Mouse (Mus musculus) intestine, embryonic 14.5 days (tissue): ENCODE results near the gene Slc35d2. TPM values are rescaled to one million over a fixed set of nuclear protein-coding genes. Genes with fewer than 3 reads are reported as not detected.
A peak's percentile ranks its signal among the peaks of the same experiment; 100 is the strongest.
"Not testable (repeated sequence)": the region's sequence is repeated elsewhere in the genome, so short reads cannot be mapped to it uniquely, and the experiment has no call there.

Source experiments
- ATAC-seq: fragments of 200-750 bp; cut with Nextera tagmentation; replicated peaks from 2 replicates; pipeline ENCODE4 v1.8.0; 2017; ENCODE audit warnings: low read depth, moderate number of reproducible peaks, moderate TSS enrichment, moderate library complexity; ENCODE audit not compliant: low FRiP score, low TSS enrichment
- DNase-seq: peaks from one replicate; pipeline ENCODE4 v3.0.0-alpha.2; 2018; ENCODE audit warnings: low spot score
- H3K27ac ChIP-seq: fragments of 300-500 bp; sonication (generic); 2 replicates; pipeline ENCODE4 v1.5.1; 2014; ENCODE audit warnings: low read depth, mild to moderate bottlenecking, control low read depth
- H3K27me3 ChIP-seq: fragments of 300-500 bp; sonication (generic); replicated peaks from 2 replicates; pipeline ENCODE4 v1.6.1; 2014; ENCODE audit warnings: low read length, control low read depth; ENCODE audit not compliant: control insufficient read depth, insufficient read depth
- H3K36me3 ChIP-seq: fragments of 300-500 bp; sonication (generic); 2 replicates; pipeline ENCODE4 v1.6.1; 2014; ENCODE audit warnings: low read length, control low read depth; ENCODE audit not compliant: control insufficient read depth, insufficient read depth
- H3K4me1 ChIP-seq: fragments of 300-500 bp; sonication (generic); replicated peaks from 2 replicates; pipeline ENCODE4 v1.6.1; 2014; ENCODE audit warnings: low read length, control low read depth, mixed read lengths; ENCODE audit not compliant: control insufficient read depth, insufficient read depth
- H3K4me2 ChIP-seq: fragments of 300-500 bp; sonication (generic); 2 replicates; pipeline ENCODE4 v1.6.1; 2014; ENCODE audit warnings: low read length
- H3K4me3 ChIP-seq: fragments of 300-500 bp; sonication (generic); 2 replicates; pipeline ENCODE4 v1.5.1; 2014; ENCODE audit warnings: low read depth, low read length, control low read depth, mixed read lengths
- H3K9ac ChIP-seq: fragments of 300-500 bp; sonication (generic); 2 replicates; pipeline ENCODE4 v1.6.1; 2014; ENCODE audit warnings: mild to moderate bottlenecking, low read length
- H3K9me3 ChIP-seq: fragments of 300-500 bp; sonication (generic); 2 replicates; pipeline ENCODE4 v1.6.1; 2016; ENCODE audit warnings: low read length, control low read depth; ENCODE audit not compliant: control insufficient read depth
- WGBS: fragments of 180-500 bp; shearing (Covaris S2); extraction: QIAGEN DNeasy Blood & Tissue Kit; methylation state at CpG from one replicate; pipeline ENCODE4 v1.1.7; 2014; 5-methylcytosine and 5-hydroxymethylcytosine counted together
- polyA plus RNA-seq: library from polyadenylated mRNA; unstranded; fragments of >200 nt; fragmentation: Nextera tagmentation; extraction: Ambion mirVana; gene quantifications from 2 replicates; pipeline ENCODE4 v1.2.1, GENCODE M21; 2014

Gene Slc35d2
- polyA plus RNA-seq, 1 experiment from 2014 or later, result 3.3 TPM

DNA sequence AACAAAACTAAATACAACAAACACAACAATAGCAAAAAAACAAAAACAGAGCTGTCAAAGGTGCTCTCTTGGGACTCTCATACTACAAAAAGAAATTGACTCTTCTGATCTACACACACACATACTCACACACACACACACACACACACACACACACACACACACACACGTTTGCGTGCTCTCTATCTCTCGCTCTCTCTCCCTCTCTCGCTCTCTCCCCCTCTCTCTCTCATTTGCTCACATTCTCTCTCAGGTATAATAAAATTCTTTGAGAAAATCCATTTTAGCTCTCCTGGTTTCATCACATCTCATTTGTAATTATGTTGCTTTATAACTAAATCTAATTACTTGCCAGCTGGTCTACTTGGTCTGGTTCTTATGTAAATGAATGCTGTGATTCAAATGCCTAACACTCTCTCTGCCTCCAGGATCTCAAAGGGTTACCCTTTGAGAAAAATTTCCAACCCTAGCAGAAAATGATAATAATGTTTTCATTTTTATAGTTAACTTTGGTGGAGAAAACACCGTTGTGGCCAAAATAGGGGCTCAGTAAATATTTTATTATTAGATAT is 68.1 kb downstream of the Slc35d2 start:
- Histone ChIP-seq H3K36me3 (no peaks in the 10 kb centered on the region), H3K27ac (no peak overlapping the region), H3K9ac (no peak overlapping the region), H3K9me3 (no peaks in the 10 kb centered on the region), H3K4me1 (no peaks in the 10 kb centered on the region; the same call in 1 of the 2 replicates), H3K4me3 (no peak overlapping the region), H3K4me2 (no peak overlapping the region), H3K27me3 (no peaks in the 10 kb centered on the region)
- 81% methylated on average over 5 of the region's 5 CpGs for WGBS
- ATAC-seq (no peak), DNase-seq (no peak)

DNA sequence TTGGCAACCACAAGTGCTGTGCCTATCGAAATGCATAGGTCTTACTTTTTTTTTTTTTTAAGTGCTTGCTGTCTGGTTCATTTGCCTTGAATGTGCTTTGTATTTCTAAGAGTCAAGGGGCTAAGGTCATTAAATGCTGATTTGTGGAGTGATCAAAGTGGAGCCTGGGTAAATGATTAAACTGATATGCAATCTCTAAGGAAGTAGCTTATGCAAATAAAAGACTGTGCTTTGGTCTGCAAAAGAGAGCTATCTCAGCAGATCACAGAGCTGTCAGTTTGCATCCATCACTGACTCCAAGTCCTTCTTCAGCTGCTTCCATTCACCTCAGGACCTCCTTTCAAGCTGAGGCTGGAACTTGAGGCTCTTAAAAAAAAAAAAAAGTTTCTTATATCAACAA is 75.2 kb downstream of the Slc35d2 start:
- no peak overlapping the region for H3K4me2 ChIP-seq
- H3K36me3 ChIP-seq, result no peaks in the 10 kb centered on the region
- ATAC-seq (peak; percentile 55; the same call in 1 of the 2 replicates), DNase-seq (no peak)
- H3K9ac ChIP-seq, result no peak overlapping the region
- no peaks in the 10 kb centered on the region for H3K4me1 ChIP-seq
- peaks cover 5% of the 10 kb centered on the region; the same call in 1 of the 2 replicates for H3K9me3 ChIP-seq
- no peak overlapping the region for H3K4me3 ChIP-seq
- no peaks in the 10 kb centered on the region for H3K27me3 ChIP-seq
- no peak overlapping the region for H3K27ac ChIP-seq
- WGBS, result 50% methylated on average over 1 of the region's 1 CpGs

DNA sequence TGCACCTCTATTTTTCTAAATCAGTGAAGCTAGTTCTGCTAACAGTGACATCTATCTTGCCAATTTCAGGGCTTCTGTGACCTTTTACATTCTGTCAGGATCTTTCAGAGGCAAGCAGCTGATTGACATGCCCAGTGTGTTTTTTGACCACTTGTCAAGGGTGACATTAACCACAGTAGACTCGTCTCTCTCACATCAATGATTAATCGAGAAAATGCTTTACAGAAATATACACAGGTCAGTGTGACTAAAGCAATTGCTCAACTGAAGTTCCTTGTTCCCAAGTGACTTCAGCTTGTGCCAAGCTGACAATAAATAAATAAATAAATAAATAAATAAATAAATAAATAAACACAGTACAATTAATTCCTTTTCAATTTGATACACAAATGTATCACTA is 76.9 kb downstream of the Slc35d2 start:
- not testable (repeated sequence) for ATAC-seq, H3K36me3 ChIP-seq, H3K9me3 ChIP-seq, H3K27me3 ChIP-seq, H3K9ac ChIP-seq, H3K4me3 ChIP-seq, DNase-seq, H3K4me1 ChIP-seq, H3K4me2 ChIP-seq, H3K27ac ChIP-seq
- 89% methylated on average over 2 of the region's 2 CpGs for WGBS

DNA sequence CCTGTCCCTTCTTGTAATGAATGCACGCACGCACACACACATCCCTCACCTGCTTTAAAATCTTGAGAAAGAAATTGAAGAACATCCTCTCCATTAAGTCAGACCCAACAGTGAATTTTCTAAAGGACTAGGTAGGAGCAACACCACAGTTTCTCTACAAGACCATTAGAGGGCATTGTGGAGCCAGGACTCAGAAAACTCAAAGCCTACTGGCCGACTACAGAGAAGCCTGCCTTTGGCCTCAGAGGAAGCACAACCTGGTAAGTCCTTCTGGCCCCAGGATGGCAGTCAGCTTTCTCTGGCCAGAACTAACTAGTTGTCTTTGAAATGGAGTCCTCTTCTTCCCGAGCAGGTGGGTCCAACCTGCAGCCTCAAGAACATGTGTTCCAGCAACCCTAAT is 78.3 kb downstream of the Slc35d2 start:
- 64% methylated on average over 4 of the region's 4 CpGs for WGBS
- no peak overlapping the region for H3K27ac ChIP-seq
- no peak for DNase-seq

DNA sequence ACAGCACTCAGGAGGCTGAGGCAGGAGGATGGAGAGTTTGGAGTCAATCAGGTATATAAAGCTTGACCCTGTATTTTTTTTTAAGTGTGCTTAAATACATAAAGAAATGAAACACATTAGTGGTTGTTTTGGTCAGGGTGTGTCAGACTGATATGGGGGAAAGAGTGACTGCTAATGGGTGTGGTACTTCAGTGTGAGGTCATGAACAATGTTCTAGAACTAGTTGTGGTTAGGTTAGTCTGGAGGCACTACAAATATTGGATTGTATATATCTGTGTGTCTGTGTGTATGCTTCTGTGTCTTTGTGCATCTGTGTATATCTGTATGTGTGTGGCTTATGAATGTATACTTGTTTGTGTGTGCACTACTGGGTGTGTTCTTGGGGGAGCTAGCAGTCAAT is 79.6 kb downstream of the Slc35d2 start:
- peaks cover 5% of the 10 kb centered on the region; the same call in 1 of the 2 replicates for H3K9me3 ChIP-seq
- no peaks in the 10 kb centered on the region for H3K27me3 ChIP-seq
- no peak overlapping the region for H3K27ac ChIP-seq
- no peak overlapping the region for H3K4me3 ChIP-seq
- H3K4me1 ChIP-seq, result no peaks in the 10 kb centered on the region
- DNase-seq, result no peak
- no peak for ATAC-seq
- H3K36me3 ChIP-seq, result no peaks in the 10 kb centered on the region
- H3K9ac ChIP-seq, result no peak overlapping the region
- no peak overlapping the region for H3K4me2 ChIP-seq

More for the DNA sequence above, 78.3 kb downstream of the Slc35d2 start:
- ATAC-seq, result no peak
- Histone ChIP-seq H3K9me3 (peaks cover 5% of the 10 kb centered on the region; the same call in 1 of the 2 replicates), H3K36me3 (no peaks in the 10 kb centered on the region), H3K9ac (no peak overlapping the region), H3K27me3 (no peaks in the 10 kb centered on the region), H3K4me3 (no peak overlapping the region), H3K4me1 (no peaks in the 10 kb centered on the region), H3K4me2 (no peak overlapping the region)

DNA sequence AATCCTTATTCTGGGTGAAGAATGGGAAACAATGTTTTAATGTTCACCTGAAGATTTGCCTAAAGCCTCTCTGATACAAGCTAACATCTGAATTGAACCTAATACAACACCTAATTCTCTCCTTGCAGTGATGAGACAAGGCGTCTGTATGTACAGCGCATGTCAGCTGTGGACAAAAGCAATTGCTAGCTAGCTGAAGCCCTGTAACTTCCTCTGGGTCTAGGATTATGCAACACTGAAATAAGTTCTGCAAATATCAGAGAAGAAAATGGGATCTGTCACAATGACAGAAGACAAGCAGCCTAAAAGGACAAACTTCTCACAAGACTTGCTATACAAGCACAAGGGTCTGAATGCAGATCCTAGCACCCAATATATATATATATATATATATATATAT is 80.7 kb downstream of the Slc35d2 start:
- no peak for ATAC-seq
- no peak for DNase-seq

More for the DNA sequence above, 80.7 kb downstream of the Slc35d2 start:
- Histone ChIP-seq H3K4me2 (no peak overlapping the region), H3K27me3 (no peaks in the 10 kb centered on the region), H3K4me1 (no peaks in the 10 kb centered on the region), H3K9me3 (peaks cover 5% of the 10 kb centered on the region; the same call in 1 of the 2 replicates), H3K4me3 (no peak overlapping the region), H3K9ac (no peak overlapping the region), H3K27ac (no peak overlapping the region), H3K36me3 (no peaks in the 10 kb centered on the region)
- WGBS, result 86% methylated on average over 2 of the region's 2 CpGs

Other genes starting within 250 kb of the Slc35d2 start
- not detected in 2 replicates for gene Hsd17b3, start 40.1 kb downstream of the Slc35d2 start, polyA plus RNA-seq
- gene Zfp367, start 23.8 kb upstream of the Slc35d2 start, polyA plus RNA-seq, result 22.4 and 23.7 TPM in 2 replicates
- 20.1 and 20.9 TPM in 2 replicates for gene Habp4, start 32.5 kb upstream of the Slc35d2 start, polyA plus RNA-seq
- 16.6 and 19.2 TPM in 2 replicates for gene Cdc14b, start 145.9 kb upstream of the Slc35d2 start, polyA plus RNA-seq
- gene Aaed1, start 183.3 kb upstream of the Slc35d2 start, polyA plus RNA-seq, result 42.9 and 47.3 TPM in 2 replicates
- gene Ctsl, start 241.5 kb upstream of the Slc35d2 start, polyA plus RNA-seq, result 167 and 188 TPM in 2 replicates